Mouse (Mus musculus): Measurements from ENCODE around the gene Mrto4. TPM values are rescaled to one million over a fixed set of nuclear protein-coding genes. Genes with fewer than 3 reads are reported as not detected.

Gene Mrto4
- total and polyA plus RNA-seq, 3 experiments = 176 to 225 (median 195) TPM

DNA sequence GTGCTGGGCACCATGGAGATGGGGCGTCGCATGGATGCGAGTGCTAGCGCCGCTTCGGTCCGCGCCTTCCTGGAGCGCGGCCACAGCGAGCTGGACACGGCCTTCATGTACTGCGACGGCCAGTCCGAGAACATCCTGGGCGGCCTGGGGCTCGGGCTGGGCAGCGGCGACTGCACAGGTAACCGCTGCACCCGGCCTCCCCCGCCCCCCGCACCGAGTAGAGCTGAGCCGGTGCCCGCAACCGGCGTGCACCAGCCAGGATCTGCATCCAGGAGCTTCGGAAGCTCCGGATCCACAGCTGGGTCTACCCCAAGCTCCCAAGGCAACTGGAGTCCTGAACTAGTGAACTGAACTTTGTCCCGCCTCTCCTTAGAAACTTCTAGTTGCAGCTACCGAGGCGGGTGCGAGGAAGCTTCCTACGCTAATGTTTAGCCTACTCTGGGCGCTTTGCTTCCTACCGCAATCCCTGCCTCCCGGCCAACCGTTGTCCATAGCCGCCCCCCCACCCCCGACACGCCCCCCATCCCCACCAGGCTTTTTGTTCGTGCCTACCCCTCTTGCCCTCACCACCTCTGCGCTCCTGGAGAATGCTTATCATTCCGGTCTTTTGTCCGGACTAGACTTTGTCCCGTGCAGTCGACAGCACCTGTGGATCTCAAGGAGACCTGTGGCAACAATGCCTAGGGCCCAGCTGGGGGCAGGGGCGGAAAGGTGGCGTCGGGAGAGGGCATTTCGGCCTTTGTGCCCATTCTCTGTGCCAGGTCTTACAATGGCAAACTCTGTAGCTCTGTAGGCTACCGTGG lies 41.3 kb downstream of the Mrto4 start:
- no peak for TF ChIP-seq POLR2A (IDR thresholded peaks at IDR 0.05; ENCODE audit: low read depth, low read length)
- TF ChIP-seq SIN3A (IDR thresholded peaks at IDR 0.05; ENCODE audit: low read length) = 0 out of 2 replicates have a peak, but pooled peaks have one; percentile 0
- TF ChIP-seq NRF1 (IDR thresholded peaks at IDR 0.05; ENCODE audit: low read depth, low read length) = no peak
- no peak for TF ChIP-seq MYC (IDR thresholded peaks at IDR 0.05; ENCODE audit: low read depth, low read length)
- no peak for TF ChIP-seq SMC3 (IDR thresholded peaks at IDR 0.05; ENCODE audit: low read depth, low read length)
- TF ChIP-seq UBTF (IDR thresholded peaks at IDR 0.05; ENCODE audit: low read depth, low read length) = 0 out of 2 replicates have a peak, but pooled peaks have one; percentile 50
- TF ChIP-seq EP300 (IDR thresholded peaks at IDR 0.05; ENCODE audit: low read length) = no peak
- TF ChIP-seq ZMIZ1 (IDR thresholded peaks at IDR 0.05; ENCODE audit: low read depth, low read length) = no peak
- no peak for TF ChIP-seq ETS1 (conservative IDR thresholded peaks at IDR 0.05; ENCODE audit: low read depth, low read length)
- Histone ChIP-seq H3K9me3 (replicated peaks; ENCODE audit: low read length) (no peaks in the 10 kb centered on the region), H3K79me2 (replicated peaks; ENCODE audit: control insufficient read depth, extremely low read depth, insufficient read depth, poor library complexity, severe bottlenecking) (no peaks in the 10 kb centered on the region), H3K4me2 (ENCODE audit: insufficient read depth, low read depth, poor library complexity, severe bottlenecking) (peak overlapping the region; percentile 98), H3K4me3 (replicated peaks in 1 of 3; ENCODE audit: low read depth in 2 of 3, low read length in 2 of 3, poor library complexity in 1 of 3) (peak overlapping the region; percentile 65 to 84 (median 83)), H3K27ac (ENCODE audit: insufficient read depth, low read depth) (no peak overlapping the region), H3K36me3 (replicated peaks in 1 of 2; ENCODE audit: control insufficient read depth in 1 of 2, insufficient read depth in 1 of 2, low read length in 1 of 2) (peaks cover 0 to 23% of the 10 kb centered on the region in 2 experiments), H3K4me1 (ENCODE audit: control insufficient read depth in 1 of 2, insufficient read depth in 2 of 2) (peaks cover 32 to 71% of the 10 kb centered on the region in 2 experiments), H3K27me3 (replicated peaks) (peaks cover 8% of the 10 kb centered on the region), H3K9ac (ENCODE audit: insufficient read depth, low read depth) (peak overlapping the region; percentile 36)
- dilution Hi-C loops (cut with MboI; ENCODE audit: extremely low pct_ligation_motif_present, extremely low pct_unique_long_range_greater_than_20kb, low sequenced_read_pairs) = no loop called here
- DNase-seq (ENCODE audit: extremely low read depth) = no peak
- in situ Hi-C loops (cut with MboI; ENCODE audit: low pct_ligation_motif_present, low pct_unique_long_range_greater_than_20kb, low sequenced_read_pairs) = no loop called here

GRCm38 (mm10) chr4:139310171-139310898 lies 42.0 kb downstream of the Mrto4 start, which contains the start of the genes Pqlc2 and Akr7a5:
Gene Pqlc2 (minus strand): TSS chr4:139310708.
Gene Akr7a5 (plus strand): TSS chr4:139310744.
- Histone ChIP-seq H3K79me2 (replicated peaks; ENCODE audit: control insufficient read depth, extremely low read depth, insufficient read depth, poor library complexity, severe bottlenecking) (no peaks in the 10 kb centered on the region), H3K4me1 (ENCODE audit: control insufficient read depth in 1 of 2, insufficient read depth in 2 of 2) (peaks cover 37 to 72% of the 10 kb centered on the region in 2 experiments), H3K36me3 (replicated peaks in 1 of 2; ENCODE audit: control insufficient read depth in 1 of 2, insufficient read depth in 1 of 2, low read length in 1 of 2) (peaks cover 0 to 23% of the 10 kb centered on the region in 2 experiments), H3K4me3 (replicated peaks in 1 of 3; ENCODE audit: low read depth in 2 of 3, low read length in 2 of 3, poor library complexity in 1 of 3) (peak within 1 kb of the TSS; percentile 65 to 84 (median 83)), H3K4me2 (ENCODE audit: insufficient read depth, low read depth, poor library complexity, severe bottlenecking) (peak within 1 kb of the TSS; percentile 98), H3K27me3 (replicated peaks) (peaks cover 8% of the 10 kb centered on the region), H3K9ac (ENCODE audit: insufficient read depth, low read depth) (peak within 1 kb of the TSS; percentile 39), H3K9me3 (replicated peaks; ENCODE audit: low read length) (no peaks in the 10 kb centered on the region), H3K27ac (ENCODE audit: insufficient read depth, low read depth) (no peak within 1 kb of the TSS)
- DNase-seq (ENCODE audit: extremely low read depth) = peak; percentile 84
- dilution Hi-C loops (cut with MboI; ENCODE audit: extremely low pct_ligation_motif_present, extremely low pct_unique_long_range_greater_than_20kb, low sequenced_read_pairs) (no loop called here), in situ Hi-C loops (cut with MboI; ENCODE audit: low pct_ligation_motif_present, low pct_unique_long_range_greater_than_20kb, low sequenced_read_pairs) (no loop called here)
- TF ChIP-seq TBP (conservative IDR thresholded peaks at IDR 0.05; ENCODE audit: low read depth, low read length) (peak; percentile 52; the same call in 1 of the 2 replicates), ETS1 (conservative IDR thresholded peaks at IDR 0.05; ENCODE audit: low read depth, low read length) (no peak), USF2 (conservative IDR thresholded peaks at IDR 0.05; ENCODE audit: low read depth, low read length) (peak; percentile 71), RCOR1 (conservative IDR thresholded peaks at IDR 0.05; ENCODE audit: low read depth, low read length) (no peak), MAX (IDR thresholded peaks at IDR 0.05; ENCODE audit: low read length) (peak; percentile 56; the same call in 1 of the 2 replicates), SIN3A (IDR thresholded peaks at IDR 0.05; ENCODE audit: low read length) (peak; percentile 22; the same call in 1 of the 2 replicates), UBTF (IDR thresholded peaks at IDR 0.05; ENCODE audit: low read depth, low read length) (peak; percentile 77; the same call in 1 of the 2 replicates), HCFC1 (IDR thresholded peaks at IDR 0.05; ENCODE audit: low read depth, low read length) (peak; percentile 30; the same call in 1 of the 2 replicates), USF1 (IDR thresholded peaks at IDR 0.05; ENCODE audit: low read depth, low read length) (peak; percentile 84), CTCF (conservative IDR thresholded peaks at IDR 0.05 in 1 of 2, IDR thresholded peaks at IDR 0.05 in 1 of 2; ENCODE audit: low read depth in 2 of 2, low read length in 2 of 2) (no peak), NRF1 (IDR thresholded peaks at IDR 0.05; ENCODE audit: low read depth, low read length) (peak; percentile 87), POLR2A (IDR thresholded peaks at IDR 0.05; ENCODE audit: low read depth, low read length) (peak; percentile 96), TCF12 (IDR thresholded peaks at IDR 0.05; ENCODE audit: low read depth, low read length) (peak; percentile 67), POLR2AphosphoS2 (IDR thresholded peaks at IDR 0.05; ENCODE audit: low read depth, low read length) (peak; percentile 34; the same call in 1 of the 2 replicates), ZMIZ1 (IDR thresholded peaks at IDR 0.05; ENCODE audit: low read depth, low read length) (peak; percentile 82; the same call in 1 of the 2 replicates), ZKSCAN1 (IDR thresholded peaks at IDR 0.05; ENCODE audit: borderline replicate concordance, low read depth, low read length) (no peak), MXI1 (IDR thresholded peaks at IDR 0.05; ENCODE audit: low read depth, low read length) (peak; percentile 88), NELFE (IDR thresholded peaks at IDR 0.05; ENCODE audit: low read depth, low read length) (peak; percentile 92)
